Mouse (Mus musculus): ENCODE results near the gene Fgfr3.

Fgfr3 gene

DNA sequence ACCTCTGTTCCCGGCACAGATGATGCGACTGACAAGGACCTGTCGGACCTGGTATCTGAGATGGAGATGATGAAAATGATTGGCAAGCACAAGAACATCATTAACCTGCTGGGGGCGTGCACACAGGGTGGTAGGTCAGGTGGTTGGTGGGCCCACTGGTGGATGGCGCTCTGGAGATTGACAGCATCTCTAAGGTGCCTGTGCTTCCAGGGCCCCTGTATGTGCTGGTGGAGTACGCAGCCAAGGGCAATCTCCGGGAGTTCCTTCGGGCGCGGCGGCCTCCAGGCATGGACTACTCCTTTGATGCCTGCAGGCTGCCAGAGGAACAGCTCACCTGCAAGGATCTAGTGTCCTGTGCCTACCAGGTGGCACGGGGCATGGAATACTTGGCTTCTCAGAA lies 12.4 kb downstream of the Fgfr3 start:
- no peak for DNase-seq

DNA sequence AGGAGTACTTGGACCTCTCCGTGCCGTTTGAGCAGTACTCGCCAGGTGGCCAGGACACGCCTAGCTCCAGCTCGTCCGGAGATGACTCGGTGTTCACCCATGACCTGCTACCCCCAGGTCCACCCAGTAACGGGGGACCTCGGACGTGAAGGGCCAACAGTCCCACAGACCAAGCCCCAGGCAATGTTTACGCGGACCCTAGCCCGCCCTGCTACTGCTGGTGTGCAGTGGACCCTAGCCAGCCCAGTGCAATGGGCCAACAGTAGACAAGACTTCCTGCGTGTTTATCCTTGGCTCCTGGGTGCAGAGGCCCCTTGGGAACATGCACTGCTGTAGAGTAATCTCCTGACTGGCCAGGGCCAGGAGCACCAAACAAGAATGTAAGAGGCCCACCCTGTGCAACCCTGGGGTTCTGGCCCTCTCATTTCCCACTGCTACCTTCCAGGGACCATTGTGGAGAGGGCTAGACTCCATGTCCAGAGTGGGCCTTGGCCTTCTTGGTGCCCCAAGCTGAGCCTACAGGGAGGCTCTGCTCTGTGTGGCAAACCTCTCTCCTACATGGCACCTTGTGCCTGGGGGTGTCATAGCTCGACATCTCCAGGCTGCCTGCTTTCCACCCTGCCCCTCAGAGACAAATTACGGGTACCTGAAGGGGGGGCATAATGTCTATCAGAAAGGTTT lies 14.1 kb downstream of the Fgfr3 start:
- DNase-seq: no peak

DNA sequence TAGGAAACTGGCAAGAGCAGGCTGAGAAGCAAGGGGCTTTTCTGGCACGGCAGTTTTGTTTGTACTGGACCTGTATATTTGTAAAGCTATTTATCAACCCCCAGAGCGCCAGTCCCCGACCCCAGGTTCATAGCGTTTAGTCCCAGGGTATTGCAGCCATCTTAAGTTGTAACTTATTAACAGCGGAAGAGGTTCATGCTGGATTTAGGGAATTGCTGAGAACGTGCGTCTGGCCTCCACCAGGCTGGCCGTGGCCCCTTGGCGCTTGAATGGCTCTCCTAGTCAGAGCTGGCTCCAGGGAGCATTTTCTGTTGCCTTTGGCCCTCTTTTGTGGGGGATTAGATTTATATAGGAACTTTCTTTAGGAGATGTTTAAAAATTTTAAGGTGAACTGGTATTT lies 14.8 kb downstream of the Fgfr3 start:
- DNase-seq: no peak

- peak; percentile 41 to 50 for DNase-seq
Measured at GRCm38 (mm10) chr5:33737903-33738321, 16.4 kb downstream of the Fgfr3 start.

GRCm38 (mm10) chr5:33738341-33738740 lies 16.9 kb downstream of the Fgfr3 start:
- DNase-seq: no peak

- no peak for DNase-seq
Measured at GRCm38 (mm10) chr5:33740548-33740947, 19.1 kb downstream of the Fgfr3 start.

- no peak for DNase-seq
Measured at GRCm38 (mm10) chr5:33743481-33743880, 22.0 kb downstream of the Fgfr3 start.

DNA sequence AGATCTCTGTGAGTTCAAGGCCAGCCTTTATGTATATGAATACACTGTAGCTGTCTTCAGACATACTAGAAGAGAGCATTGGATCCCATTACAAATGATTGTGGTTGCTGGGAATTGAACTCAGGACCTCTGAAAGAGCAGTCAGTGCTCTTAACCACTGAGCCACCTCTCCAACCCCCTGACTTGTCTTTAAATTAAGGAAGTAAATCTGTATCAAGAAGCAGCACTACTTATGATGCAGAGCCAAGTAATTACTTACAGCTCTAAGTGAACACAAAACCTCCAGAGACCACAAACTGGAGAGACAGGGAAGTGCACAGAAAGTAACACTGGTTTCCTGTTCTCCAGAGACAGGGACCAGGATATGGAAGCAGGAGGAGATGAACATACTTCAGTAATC lies 55.7 kb downstream of the Fgfr3 start:
- no peak for DNase-seq

GRCm38 (mm10) chr5:33781964-33782344 lies 60.5 kb downstream of the Fgfr3 start:
- no peak for DNase-seq

GRCm38 (mm10) chr5:33782345-33782998 lies 61.0 kb downstream of the Fgfr3 start, which contains the start of gene Letm1:
Gene Letm1 (minus strand): TSS chr5:33782817.
- DNase-seq: peak; percentile 91 to 94

GRCm38 (mm10) chr5:33782999-33783390 lies 61.5 kb downstream of the Fgfr3 start:
- no peak for DNase-seq
